In genomic region chr3:58330186-58330585, GRCm38 (mm10) we compare ENCODE assay signal across 8 mouse cellular contexts.
DNase-seq lines count a peak whose midpoint lies in the region.

No protein-coding gene starts in this region.

- intact Hi-C loops in heart, postnatal 25 days (cut with DNase I): no loop called here

- peak; percentile 34 to 80 for DNase-seq in adrenal gland, adult (ENCODE audit: inconsistent age in 2 of 2, low spot score in 1 of 2)
- no peak for DNase-seq in adrenal gland, postnatal 4 days (ENCODE audit: low spot score in 2 of 2)
- DNase-seq in NIH3T3 (ENCODE audit: low read depth): peak; percentile 90
- DNase-seq in fat pad, adult 2 months (ENCODE audit: extremely low read depth, low read depth, low spot score): peak; percentile 47
- peak; percentile 67 for DNase-seq in heart, postnatal 25 days (ENCODE audit: low spot score)
- peak; percentile 79 to 82 for DNase-seq in lung, adult 18-20 months
- no peak for DNase-seq in embryo, embryonic 9.5 days (ENCODE audit: extremely low spot score)
- DNase-seq in embryo, embryonic 10.5 days (ENCODE audit: low spot score): no peak

Comparison
In these comparisons a context has a peak if more than half of its experiments do, and no peak if none do; other contexts are left out.
1. DNase-seq: peak in adrenal gland, adult (2 of 2), NIH3T3 (single experiment), fat pad, adult 2 months (single experiment), heart, postnatal 25 days (single experiment) and lung, adult 18-20 months (2 of 2); none in adrenal gland, postnatal 4 days (0 of 2), embryo, embryonic 9.5 days (single experiment) and embryo, embryonic 10.5 days (single experiment).